Mouse (Mus musculus): ENCODE measurements around the gene Mfap1a. TPM values are rescaled to one million over a fixed set of nuclear protein-coding genes. Genes with fewer than 3 reads are reported as not detected.
A peak's percentile ranks its signal among the peaks of the same experiment; 100 is the strongest.

Mfap1a gene
- polyA plus RNA-seq, 1 experiment from 2014 or later = 32.7 TPM

DNA sequence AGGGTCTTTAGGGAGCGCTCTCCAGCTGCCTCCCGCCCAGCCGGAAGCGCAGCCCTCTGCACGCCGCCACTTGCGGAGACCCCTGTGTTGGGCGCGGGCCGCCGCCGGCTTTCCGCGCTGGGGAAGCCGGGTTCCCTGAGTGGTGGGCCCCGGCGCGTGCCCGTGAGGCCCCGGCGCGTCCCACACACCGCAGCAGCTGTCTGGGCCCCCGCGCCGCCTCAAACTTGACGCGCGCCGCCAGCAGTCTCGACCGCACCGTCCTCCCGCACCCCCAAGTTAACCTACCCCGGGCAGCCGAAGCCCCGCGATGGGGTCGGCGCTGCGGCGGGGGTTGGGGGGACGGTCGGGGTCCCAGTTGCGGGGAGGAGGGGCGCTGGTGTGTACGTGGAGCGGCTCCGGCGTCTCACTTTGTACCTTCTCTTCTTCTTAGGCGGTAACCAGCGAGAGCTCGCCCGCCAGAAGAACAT lies 56.9 kb downstream of the Mfap1a start:
- H3K4me2 ChIP-seq (replicated peaks) = peak overlapping the region; percentile 82
- H3K27me3 ChIP-seq = no peaks in the 10 kb centered on the region
- under 1% methylated on average over 51 of the region's 54 CpGs for WGBS
- peaks cover 33% of the 10 kb centered on the region for H3K4me1 ChIP-seq
- H3K4me3 ChIP-seq (replicated peaks) = peak overlapping the region; percentile 99
- peaks cover 29% of the 10 kb centered on the region for H3K36me3 ChIP-seq
- peak; percentile 48 for ATAC-seq (ENCODE audit: insufficient number of reproducible peaks, low FRiP score, low TSS enrichment, low read depth)
- H3K9ac ChIP-seq = peak overlapping the region; percentile 99
- no peaks in the 10 kb centered on the region for H3K9me3 ChIP-seq (replicated peaks)
- H3K27ac ChIP-seq (replicated peaks) = peak overlapping the region; percentile 98

DNA sequence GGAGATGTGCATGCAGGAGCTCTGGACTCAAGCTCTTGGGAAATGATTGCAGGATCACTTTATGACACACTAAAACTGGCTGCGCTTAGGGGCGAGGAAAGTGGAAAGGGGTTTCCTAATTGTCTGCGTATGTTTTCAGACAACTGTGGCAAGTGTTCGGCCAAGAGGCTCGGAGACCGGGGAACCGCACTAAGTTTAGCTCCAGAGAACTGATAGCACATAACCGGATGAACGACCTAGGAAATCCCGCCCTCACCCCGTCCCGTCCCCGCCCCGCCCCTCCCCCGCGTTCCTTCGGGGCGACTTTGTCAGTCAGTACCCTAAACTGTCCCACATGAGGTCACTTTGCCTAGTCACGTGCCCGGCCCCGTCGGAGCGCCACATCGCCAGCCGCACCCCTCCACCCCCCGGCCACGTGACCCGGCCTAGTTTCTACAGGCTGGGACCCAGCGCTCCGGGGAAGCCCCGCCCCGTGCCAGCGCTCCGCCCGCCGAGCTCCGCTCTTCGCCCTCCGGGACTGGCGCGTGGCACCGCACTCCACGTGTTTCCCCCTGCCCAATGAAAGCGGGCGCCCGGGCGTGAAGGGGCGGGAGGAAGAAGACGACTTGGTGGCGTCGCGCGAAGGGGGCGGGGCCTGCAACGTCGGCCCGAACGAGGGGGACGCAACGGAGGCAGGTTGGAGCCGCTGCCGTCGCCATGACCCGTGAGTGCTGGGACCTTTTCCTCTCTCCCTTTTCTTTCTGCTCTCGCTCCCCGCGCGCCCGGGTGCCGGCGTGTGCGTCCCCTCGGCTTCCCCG lies 57.5 kb downstream of the Mfap1a start, which contains the start of gene Serf2:
Gene Serf2 (plus strand): TSS at position 457 of the 797 bp plus-strand sequence.
- peak; percentile 99 for ATAC-seq (ENCODE audit: insufficient number of reproducible peaks, low FRiP score, low TSS enrichment, low read depth)
- no peaks in the 10 kb centered on the region for H3K9me3 ChIP-seq (replicated peaks)
- H3K9ac ChIP-seq = peak within 1 kb of the TSS; percentile 99
- WGBS = under 1% methylated on average over 64 of the region's 74 CpGs
- H3K4me2 ChIP-seq (replicated peaks) = peak within 1 kb of the TSS; percentile 82
- peaks cover 32% of the 10 kb centered on the region for H3K4me1 ChIP-seq
- H3K4me3 ChIP-seq (replicated peaks) = peak within 1 kb of the TSS; percentile 99
- peaks cover 26% of the 10 kb centered on the region for H3K36me3 ChIP-seq
- peak within 1 kb of the TSS; percentile 98 for H3K27ac ChIP-seq (replicated peaks)
- H3K27me3 ChIP-seq = no peaks in the 10 kb centered on the region

DNA sequence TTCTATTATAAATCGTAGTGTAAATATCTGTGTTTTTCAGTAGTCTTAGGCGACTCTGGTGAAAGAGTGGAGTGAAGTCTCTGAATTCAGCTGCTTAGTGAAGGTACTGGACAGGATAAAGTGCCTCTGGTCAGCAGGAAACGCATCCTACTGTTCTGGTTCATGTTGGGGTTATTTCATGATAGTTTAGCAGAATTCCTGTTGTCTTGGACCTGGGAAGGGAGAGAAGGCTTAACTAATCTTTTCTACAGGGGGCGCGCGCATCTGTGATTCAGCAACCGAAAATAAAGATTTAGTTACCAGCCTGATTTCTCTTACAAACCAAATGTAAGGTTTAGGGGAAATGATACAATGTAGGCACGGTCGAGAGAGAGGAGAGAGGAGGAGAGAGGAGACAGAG lies 58.3 kb downstream of the Mfap1a start:
- Histone ChIP-seq H3K27me3 (no peaks in the 10 kb centered on the region), H3K4me3 (replicated peaks) (peak overlapping the region; percentile 99), H3K4me1 (peaks cover 30% of the 10 kb centered on the region), H3K4me2 (replicated peaks) (peak overlapping the region; percentile 82), H3K27ac (replicated peaks) (peak overlapping the region; percentile 98), H3K36me3 (peaks cover 19% of the 10 kb centered on the region), H3K9me3 (replicated peaks) (no peaks in the 10 kb centered on the region), H3K9ac (peak overlapping the region; percentile 47)
- 13% methylated on average over 9 of the region's 9 CpGs for WGBS
- no peak for ATAC-seq (ENCODE audit: insufficient number of reproducible peaks, low FRiP score, low TSS enrichment, low read depth)

DNA sequence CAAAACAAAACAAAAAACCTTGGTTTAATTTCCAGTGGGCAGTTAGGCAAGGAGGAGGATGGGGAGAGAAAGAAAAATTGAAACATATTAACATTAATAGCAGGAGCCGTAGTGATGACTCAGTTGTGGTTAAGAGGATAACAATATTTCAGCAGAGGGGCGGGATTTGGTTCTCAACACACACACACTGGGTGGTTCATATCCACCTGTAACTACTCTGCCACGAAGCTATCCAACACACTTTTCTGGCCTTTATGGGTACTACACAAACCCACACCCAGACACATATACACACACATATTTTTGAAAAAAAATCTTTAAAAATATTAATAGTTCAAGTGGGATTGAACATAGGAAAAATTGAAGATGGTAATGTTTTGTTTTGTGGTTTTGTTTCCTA lies 59.5 kb downstream of the Mfap1a start:
- H3K27ac ChIP-seq (replicated peaks) = no peak overlapping the region
- no peak overlapping the region for H3K9ac ChIP-seq
- H3K4me3 ChIP-seq (replicated peaks) = no peak overlapping the region
- no peaks in the 10 kb centered on the region for H3K9me3 ChIP-seq (replicated peaks)
- no peak for ATAC-seq (ENCODE audit: insufficient number of reproducible peaks, low FRiP score, low TSS enrichment, low read depth)
- peaks cover 31% of the 10 kb centered on the region for H3K4me1 ChIP-seq
- H3K27me3 ChIP-seq = peaks cover 3% of the 10 kb centered on the region; the same call in 1 of the 2 replicates
- no peak overlapping the region for H3K4me2 ChIP-seq (replicated peaks)
- 76% methylated on average over 3 of the region's 3 CpGs for WGBS
- H3K36me3 ChIP-seq = peaks cover 8% of the 10 kb centered on the region; the same call in 1 of the 2 replicates

DNA sequence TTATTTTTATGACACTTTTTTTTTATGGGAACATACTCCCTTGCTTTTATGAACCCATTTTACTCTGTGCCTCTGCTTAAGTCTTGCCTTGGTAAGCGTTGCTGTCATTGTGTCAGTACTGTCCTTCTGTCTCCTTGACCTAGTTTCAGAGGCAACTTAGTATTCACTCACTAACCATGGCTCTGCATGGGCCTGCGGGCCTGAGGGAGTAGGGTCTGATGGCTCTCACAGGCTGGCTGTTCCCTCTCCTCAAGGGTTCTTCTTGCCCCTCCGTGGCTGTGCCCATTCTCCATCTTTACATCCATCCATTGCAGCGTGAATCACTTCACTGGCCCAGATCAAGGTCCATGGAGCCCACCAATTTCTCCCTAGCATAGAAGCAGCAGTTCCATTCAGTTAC lies 60.0 kb downstream of the Mfap1a start:
- Histone ChIP-seq H3K27ac (replicated peaks) (no peak overlapping the region), H3K4me3 (replicated peaks) (no peak overlapping the region), H3K4me1 (peaks cover 35% of the 10 kb centered on the region), H3K36me3 (peaks cover 7% of the 10 kb centered on the region; the same call in 1 of the 2 replicates), H3K4me2 (replicated peaks) (no peak overlapping the region), H3K9ac (no peak overlapping the region), H3K27me3 (peaks cover 3% of the 10 kb centered on the region; the same call in 1 of the 2 replicates), H3K9me3 (replicated peaks) (no peaks in the 10 kb centered on the region)
- no peak for ATAC-seq (ENCODE audit: insufficient number of reproducible peaks, low FRiP score, low TSS enrichment, low read depth)
- 83% methylated on average over 4 of the region's 4 CpGs for WGBS

DNA sequence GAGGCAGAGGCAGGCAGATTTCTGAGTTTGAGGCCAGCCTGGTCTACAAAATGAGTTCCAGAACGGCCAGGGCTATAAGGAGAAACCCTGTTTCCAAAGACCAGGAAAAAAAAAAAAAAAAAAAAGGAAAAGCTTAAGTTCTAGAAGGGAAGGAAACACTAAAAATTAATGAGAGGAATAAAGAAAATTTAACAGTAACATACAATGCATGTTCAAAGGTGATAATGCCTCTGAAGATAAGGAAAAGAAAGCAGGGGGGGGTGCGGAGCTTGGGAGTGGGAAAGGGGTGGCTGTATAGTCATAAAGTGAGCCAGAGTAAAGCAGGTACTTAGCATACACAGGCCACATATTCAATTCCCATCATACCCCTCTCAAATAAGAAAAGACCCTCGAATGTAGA lies 61.3 kb downstream of the Mfap1a start:
- no peak overlapping the region for H3K27ac ChIP-seq (replicated peaks)
- no peak overlapping the region for H3K9ac ChIP-seq
- WGBS = 85% methylated on average over 3 of the region's 3 CpGs
- no peak overlapping the region for H3K4me2 ChIP-seq (replicated peaks)
- no peak for ATAC-seq (ENCODE audit: insufficient number of reproducible peaks, low FRiP score, low TSS enrichment, low read depth)
- peaks cover 3% of the 10 kb centered on the region; the same call in 1 of the 2 replicates for H3K27me3 ChIP-seq
- H3K4me3 ChIP-seq (replicated peaks) = no peak overlapping the region
- peaks cover 23% of the 10 kb centered on the region for H3K4me1 ChIP-seq
- H3K9me3 ChIP-seq (replicated peaks) = no peaks in the 10 kb centered on the region
- H3K36me3 ChIP-seq = no peaks in the 10 kb centered on the region

DNA sequence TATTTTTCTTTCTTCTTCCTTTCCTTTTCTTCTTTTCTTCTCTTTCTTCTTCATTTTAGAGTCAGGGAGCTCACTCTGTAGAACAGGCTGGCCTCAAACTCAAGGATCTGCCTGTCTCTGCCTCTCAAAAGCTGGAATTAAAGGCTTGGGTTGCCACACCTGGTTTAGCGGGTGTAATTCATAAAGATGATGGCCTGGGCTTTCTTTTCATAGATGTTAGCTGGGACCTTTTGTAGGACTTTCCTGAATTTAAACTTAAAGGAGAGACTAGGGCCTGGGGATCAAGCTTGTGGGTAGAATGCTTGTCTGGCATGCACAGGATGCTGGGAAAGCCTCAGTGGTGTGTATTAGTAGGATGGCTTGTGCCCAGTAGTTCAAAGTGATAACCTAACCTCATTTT lies 62.3 kb downstream of the Mfap1a start, which contains the start of gene Ell3:
Gene Ell3 (minus strand): TSS at position 101 of the 400 bp plus-strand sequence.
- Histone ChIP-seq H3K9me3 (replicated peaks) (no peaks in the 10 kb centered on the region), H3K36me3 (peaks cover 6% of the 10 kb centered on the region), H3K4me3 (replicated peaks) (peak within 1 kb of the TSS; percentile 50; the same call in 1 of the 2 replicates), H3K27me3 (peaks cover 3% of the 10 kb centered on the region; the same call in 1 of the 2 replicates), H3K27ac (replicated peaks) (peak within 1 kb of the TSS; percentile 28; the same call in 1 of the 2 replicates), H3K9ac (no peak within 1 kb of the TSS), H3K4me2 (replicated peaks) (peak within 1 kb of the TSS; percentile 95), H3K4me1 (peaks cover 21% of the 10 kb centered on the region)
- ATAC-seq (ENCODE audit: insufficient number of reproducible peaks, low FRiP score, low TSS enrichment, low read depth) = no peak
- 83% methylated on average over 1 of the region's 1 CpGs for WGBS

DNA sequence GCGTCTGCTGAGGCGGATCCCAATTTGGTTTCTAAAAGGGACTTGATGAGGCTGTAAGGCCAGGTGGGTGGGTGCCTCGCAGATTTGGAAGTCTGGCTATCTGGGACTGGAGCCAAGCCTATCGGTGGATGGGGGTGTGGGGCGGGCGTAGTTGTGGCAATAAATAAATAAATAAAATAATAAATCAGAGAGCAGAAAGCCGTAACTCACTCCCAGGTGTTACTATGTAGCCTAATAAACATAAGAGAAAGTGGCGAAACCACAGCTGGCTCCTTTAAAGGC lies 63.5 kb downstream of the Mfap1a start:
- Histone ChIP-seq H3K27me3 (peaks cover 3% of the 10 kb centered on the region; the same call in 1 of the 2 replicates), H3K4me2 (replicated peaks) (peak overlapping the region; percentile 95), H3K4me3 (replicated peaks) (peak overlapping the region; percentile 50), H3K36me3 (peaks cover 17% of the 10 kb centered on the region), H3K9me3 (replicated peaks) (no peaks in the 10 kb centered on the region), H3K9ac (no peak overlapping the region; the same call in 1 of the 2 replicates), H3K27ac (replicated peaks) (peak overlapping the region; percentile 28; the same call in 1 of the 2 replicates), H3K4me1 (peaks cover 20% of the 10 kb centered on the region)
- no peak for ATAC-seq (ENCODE audit: insufficient number of reproducible peaks, low FRiP score, low TSS enrichment, low read depth)
- 16% methylated on average over 8 of the region's 8 CpGs for WGBS

DNA sequence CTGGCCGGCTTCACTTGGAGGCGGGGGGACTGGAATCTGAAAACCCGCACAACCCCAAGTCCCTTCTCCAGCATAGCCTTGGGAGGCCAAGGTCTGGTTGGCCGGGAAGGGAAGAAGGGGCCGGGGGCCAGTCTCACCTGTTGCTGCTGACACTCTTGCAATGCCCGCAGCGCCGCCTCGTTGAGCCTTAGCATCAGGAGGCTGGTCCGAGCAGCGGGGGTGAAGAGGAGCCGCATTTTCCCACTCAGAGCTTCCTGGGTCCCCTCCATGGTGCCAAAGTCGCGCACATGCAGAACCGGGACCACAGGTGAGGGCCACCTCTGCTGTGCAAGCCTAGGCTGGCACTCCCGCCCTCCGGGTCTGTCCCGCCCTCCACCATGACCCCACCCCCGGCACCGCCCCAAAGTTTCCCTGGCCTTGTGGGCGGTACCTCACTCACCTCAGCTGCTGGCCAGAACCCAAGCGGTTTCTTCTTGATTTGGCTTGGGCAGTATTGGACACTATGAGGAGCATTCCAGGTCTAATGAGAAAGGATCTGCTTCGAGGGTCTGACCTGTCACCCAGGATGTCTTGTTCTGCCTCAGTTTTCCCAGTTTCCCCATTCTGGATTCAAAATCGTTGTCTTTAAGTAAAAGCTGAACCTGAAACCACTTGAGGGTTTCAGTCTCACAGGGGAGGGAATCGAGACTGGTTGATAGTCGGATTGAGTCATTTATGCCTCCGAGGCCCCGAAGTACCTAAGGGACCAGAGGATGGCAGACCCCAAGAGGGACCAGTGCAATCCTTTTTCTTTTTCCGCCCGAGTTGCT lies 64.0 kb downstream of the Mfap1a start:
- Histone ChIP-seq H3K4me1 (peaks cover 16% of the 10 kb centered on the region), H3K9ac (peak overlapping the region; percentile 37), H3K27ac (replicated peaks) (peak overlapping the region; percentile 28; the same call in 1 of the 2 replicates), H3K4me2 (replicated peaks) (peak overlapping the region; percentile 95), H3K4me3 (replicated peaks) (peak overlapping the region; percentile 50), H3K36me3 (peaks cover 23% of the 10 kb centered on the region), H3K27me3 (peaks cover 3% of the 10 kb centered on the region; the same call in 1 of the 2 replicates), H3K9me3 (replicated peaks) (no peaks in the 10 kb centered on the region)
- ATAC-seq (ENCODE audit: insufficient number of reproducible peaks, low FRiP score, low TSS enrichment, low read depth) = peak; percentile 84
- WGBS = 1% methylated on average over 30 of the region's 30 CpGs
